Mouse (Mus musculus) brain, adult 10 weeks (tissue): ENCODE measurements around the gene Polr2j. TPM values are rescaled to one million over a fixed set of nuclear protein-coding genes. Genes with fewer than 3 reads are reported as not detected.

Source experiments
- polyA plus RNA-seq: library from polyadenylated mRNA; stranded (reverse); fragments of 350-450 nt; fragmentation: Illumina TruSeq; extraction: RNeasy Lipid Tissue Mini Kit (QIAGEN cat#74804); gene quantifications from one replicate; pipeline ENCODE4 v1.2.3, GENCODE M21; 2015; ENCODE audit warnings: low read depth, low replicate concordance

Gene Polr2j
- 116 TPM for polyA plus RNA-seq

DNA sequence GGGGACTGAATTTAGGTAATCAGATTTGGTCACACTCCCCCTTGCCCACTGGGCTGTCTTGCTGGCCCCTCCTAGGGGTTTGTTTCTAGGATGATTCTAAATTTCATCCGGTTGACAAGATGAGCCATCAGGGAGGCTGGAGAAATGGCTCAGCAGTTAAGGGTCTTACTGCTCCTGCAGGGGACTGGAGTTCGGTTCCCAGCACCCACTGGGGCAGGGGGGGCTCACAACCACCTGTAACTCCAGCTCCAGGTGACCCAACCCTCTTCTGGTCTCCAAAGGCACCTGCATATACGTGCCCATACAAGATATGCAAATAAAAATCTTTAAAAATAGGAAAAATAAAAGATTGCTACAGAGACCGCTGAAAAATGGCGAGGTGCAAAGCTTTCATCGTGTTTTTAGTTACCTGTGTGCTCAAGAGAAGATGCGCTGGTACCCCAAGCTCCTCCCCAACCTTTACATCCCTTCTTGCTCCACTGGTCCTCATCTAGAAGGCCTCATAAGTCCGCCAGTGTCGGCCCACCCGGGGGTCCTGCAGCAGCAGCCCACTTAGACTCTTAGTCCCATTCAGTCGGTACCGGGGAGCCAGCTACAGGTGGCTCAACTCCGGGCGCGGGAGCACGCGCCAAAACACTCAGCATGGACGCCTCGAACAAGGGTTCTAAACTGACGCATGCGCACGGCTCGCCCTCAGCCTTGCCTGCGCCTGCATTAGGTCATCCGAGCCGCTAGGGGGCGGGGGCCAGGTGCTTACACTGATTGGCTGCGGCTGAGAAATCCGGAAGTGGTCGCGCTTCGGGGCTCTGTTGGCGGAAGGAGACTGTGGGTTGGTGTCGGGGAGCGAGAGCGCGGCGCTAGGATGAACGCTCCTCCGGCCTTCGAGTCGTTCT lies at the start of gene Polr2j:
TSS of gene Polr2j (plus strand) at position 741 of the 893 bp plus-strand sequence.

GRCm38 (mm10) chr5:136083669-136084107 lies 32.7 kb upstream of the Polr2j start, which contains the start of gene Rasa4:
Gene Rasa4, plus strand, starts transcription at chr5:136083916.

GRCm38 (mm10) chr5:136135571-136136291 lies 19.3 kb downstream of the Polr2j start, which contains the start of the genes Lrwd1 and Alkbh4:
Gene Lrwd1, minus strand, starts transcription at chr5:136136074.
Gene Alkbh4, plus strand, starts transcription at chr5:136136146.

GRCm38 (mm10) chr5:136170512-136171362 lies 54.3 kb downstream of the Polr2j start, which contains the start of gene Orai2:
Gene Orai2, minus strand, starts transcription at chr5:136170713.

Other genes starting within 250 kb of the Polr2j start
- 19.2 TPM for gene Hspb1, start 228.7 kb upstream of the Polr2j start, polyA plus RNA-seq
- gene Ywhag, start 182.0 kb upstream of the Polr2j start, polyA plus RNA-seq, result 750 TPM
- gene Ssc4d, start 142.1 kb upstream of the Polr2j start, polyA plus RNA-seq, result 1.6 TPM
- gene Zp3, start 136.5 kb upstream of the Polr2j start, polyA plus RNA-seq, result not detected
- 6.4 TPM for gene Dtx2, start 121.8 kb upstream of the Polr2j start, polyA plus RNA-seq
- gene Upk3b, start 78.1 kb upstream of the Polr2j start, polyA plus RNA-seq, result not detected
- gene Upk3bl, start 62.1 kb upstream of the Polr2j start, polyA plus RNA-seq, result not detected
- gene Rasa4, start 32.7 kb upstream of the Polr2j start, polyA plus RNA-seq, result 6.5 TPM
- gene Lrwd1, start 19.4 kb downstream of the Polr2j start, polyA plus RNA-seq, result 12.1 TPM
- gene Alkbh4, start 19.5 kb downstream of the Polr2j start, polyA plus RNA-seq, result 9.0 TPM
- 45.8 TPM for gene Orai2, start 54.1 kb downstream of the Polr2j start, polyA plus RNA-seq
- gene Prkrip1, start 82.3 kb downstream of the Polr2j start, polyA plus RNA-seq, result 44.8 TPM
- 4.5 TPM for gene Sh2b2, start 129.9 kb downstream of the Polr2j start, polyA plus RNA-seq